Mouse (Mus musculus) heart, embryonic 16.5 days (tissue): ENCODE data around the gene Msi2. TPM values are rescaled to one million over a fixed set of nuclear protein-coding genes. Genes with fewer than 3 reads are reported as not detected.

Source experiments
- ATAC-seq: fragments of 200-750 bp; cut with Nextera tagmentation; replicated peaks from 2 replicates; pipeline ENCODE4 v1.8.0; 2017; ENCODE audit warnings: moderate number of reproducible peaks; ENCODE audit not compliant: insufficient read depth, low FRiP score; ENCODE audit errors: extremely low read depth
- H3K27ac ChIP-seq: fragments of 300-500 bp; sonication (generic); 2 replicates; pipeline ENCODE4 v1.5.1; 2014; ENCODE audit warnings: mild to moderate bottlenecking, low read length, control low read depth, moderate library complexity
- H3K27me3 ChIP-seq: fragments of 300-500 bp; sonication (generic); 2 replicates; pipeline ENCODE4 v1.6.1; 2014; ENCODE audit warnings: low read length, mixed read lengths; ENCODE audit not compliant: control insufficient read depth, insufficient read depth
- H3K36me3 ChIP-seq: fragments of 300-500 bp; sonication (generic); 2 replicates; pipeline ENCODE4 v1.6.1; 2014; ENCODE audit not compliant: control insufficient read depth, insufficient read depth
- H3K4me1 ChIP-seq: fragments of 300-500 bp; sonication (generic); 2 replicates; pipeline ENCODE4 v1.6.1; 2014; ENCODE audit warnings: low read length, mixed read lengths; ENCODE audit not compliant: control insufficient read depth, insufficient read depth
- H3K4me2 ChIP-seq: fragments of 300-500 bp; sonication (generic); 2 replicates; pipeline ENCODE4 v1.6.1; 2014; ENCODE audit warnings: low read depth, mild to moderate bottlenecking, control low read depth, low read length
- H3K4me3 ChIP-seq: fragments of 300-500 bp; sonication (generic); 2 replicates; pipeline ENCODE4 v1.5.1; 2014; ENCODE audit warnings: mild to moderate bottlenecking, control low read depth, low read length
- H3K9ac ChIP-seq: fragments of 300-500 bp; sonication (generic); 2 replicates; pipeline ENCODE4 v1.6.1; 2014; ENCODE audit warnings: low read length, control low read depth
- H3K9me3 ChIP-seq: fragments of 300-500 bp; sonication (generic); replicated peaks from 2 replicates; pipeline ENCODE4 v1.6.1; 2016; ENCODE audit warnings: low read length; ENCODE audit not compliant: control insufficient read depth
- WGBS: fragments of 180-500 bp; shearing (Covaris S2); extraction: QIAGEN DNeasy Blood & Tissue Kit; methylation state at CpG from one replicate; pipeline ENCODE4 v1.1.7; 2014; 5-methylcytosine and 5-hydroxymethylcytosine counted together
- polyA plus RNA-seq: library from polyadenylated mRNA; unstranded; fragments of >200 nt; fragmentation: Nextera tagmentation; extraction: Ambion mirVana; gene quantifications from 2 replicates; pipeline ENCODE4 v1.2.1, GENCODE M21; 2015

Gene Msi2
- polyA plus RNA-seq, 1 experiment from 2014 or later: 20.6 TPM

- H3K27me3 ChIP-seq: no peaks in the 10 kb centered on the region
- WGBS: 94% methylated on average over 6 of the region's 6 CpGs
- ATAC-seq: no peak
- H3K36me3 ChIP-seq: no peaks in the 10 kb centered on the region
- no peak overlapping the region for H3K27ac ChIP-seq
- peaks cover 73% of the 10 kb centered on the region for H3K4me1 ChIP-seq
- H3K4me3 ChIP-seq: no peak overlapping the region
- no peaks in the 10 kb centered on the region for H3K9me3 ChIP-seq
- H3K4me2 ChIP-seq: no peak overlapping the region
- H3K9ac ChIP-seq: no peak overlapping the region
Measured at GRCm38 (mm10) chr11:88610809-88611208, 107.5 kb downstream of the Msi2 start.

GRCm38 (mm10) chr11:88610112-88610511 is 108.2 kb downstream of the Msi2 start:
- Histone ChIP-seq H3K9me3 (no peaks in the 10 kb centered on the region), H3K4me3 (no peak overlapping the region), H3K4me1 (peaks cover 75% of the 10 kb centered on the region), H3K27ac (no peak overlapping the region), H3K9ac (no peak overlapping the region), H3K36me3 (no peaks in the 10 kb centered on the region), H3K4me2 (no peak overlapping the region), H3K27me3 (no peaks in the 10 kb centered on the region)
- ATAC-seq: no peak
- 94% methylated on average over 1 of the region's 1 CpGs for WGBS

- 51% methylated on average over 4 of the region's 4 CpGs for WGBS
- Histone ChIP-seq H3K9ac (no peak overlapping the region), H3K4me1 (peaks cover 63% of the 10 kb centered on the region), H3K36me3 (no peaks in the 10 kb centered on the region; the same call in 1 of the 2 replicates), H3K9me3 (no peaks in the 10 kb centered on the region), H3K27me3 (no peaks in the 10 kb centered on the region), H3K27ac (peak overlapping the region; percentile 57), H3K4me3 (no peak overlapping the region), H3K4me2 (no peak overlapping the region)
- ATAC-seq: no peak
Measured at GRCm38 (mm10) chr11:88608584-88608983, 109.7 kb downstream of the Msi2 start.

GRCm38 (mm10) chr11:88607725-88608383 is 110.5 kb downstream of the Msi2 start:
- ATAC-seq: no peak
- Histone ChIP-seq H3K9me3 (no peaks in the 10 kb centered on the region), H3K27ac (peak overlapping the region; percentile 59), H3K36me3 (peaks cover 1% of the 10 kb centered on the region; the same call in 1 of the 2 replicates), H3K9ac (0 out of 2 replicates have a peak overlapping the region, but pooled peaks have one; percentile 34), H3K27me3 (no peaks in the 10 kb centered on the region), H3K4me1 (peaks cover 60% of the 10 kb centered on the region), H3K4me3 (no peak overlapping the region), H3K4me2 (peak overlapping the region; percentile 28; the same call in 1 of the 2 replicates)
- WGBS: 54% methylated on average over 12 of the region's 12 CpGs

- 69% methylated on average over 6 of the region's 6 CpGs for WGBS
- Histone ChIP-seq H3K36me3 (peaks cover 7% of the 10 kb centered on the region), H3K9ac (no peak overlapping the region), H3K4me3 (no peak overlapping the region), H3K9me3 (no peaks in the 10 kb centered on the region), H3K27ac (peak overlapping the region; percentile 33; the same call in 1 of the 2 replicates), H3K27me3 (no peaks in the 10 kb centered on the region), H3K4me1 (peaks cover 63% of the 10 kb centered on the region), H3K4me2 (no peak overlapping the region)
- ATAC-seq: no peak
Measured at GRCm38 (mm10) chr11:88605771-88606170, 112.5 kb downstream of the Msi2 start.

- H3K4me1 ChIP-seq: peaks cover 67% of the 10 kb centered on the region
- no peak overlapping the region for H3K4me3 ChIP-seq
- H3K4me2 ChIP-seq: no peak overlapping the region
- H3K27ac ChIP-seq: peak overlapping the region; percentile 33; the same call in 1 of the 2 replicates
- WGBS: 28% methylated on average over 12 of the region's 12 CpGs
- no peak; the same call in 1 of the 2 replicates for ATAC-seq
- H3K9me3 ChIP-seq: no peaks in the 10 kb centered on the region
- H3K27me3 ChIP-seq: no peaks in the 10 kb centered on the region
- H3K36me3 ChIP-seq: peaks cover 7% of the 10 kb centered on the region
- H3K9ac ChIP-seq: no peak overlapping the region
Measured at GRCm38 (mm10) chr11:88605098-88605525, 113.2 kb downstream of the Msi2 start.

- H3K4me3 ChIP-seq: no peak overlapping the region
- peaks cover 7% of the 10 kb centered on the region for H3K36me3 ChIP-seq
- H3K4me2 ChIP-seq: no peak overlapping the region
- H3K27ac ChIP-seq: no peak overlapping the region
- no peak overlapping the region for H3K9ac ChIP-seq
- H3K27me3 ChIP-seq: no peaks in the 10 kb centered on the region
- WGBS: 58% methylated on average over 2 of the region's 2 CpGs
- no peaks in the 10 kb centered on the region for H3K9me3 ChIP-seq
- H3K4me1 ChIP-seq: peaks cover 71% of the 10 kb centered on the region
- no peak for ATAC-seq
Measured at GRCm38 (mm10) chr11:88604635-88605034, 113.7 kb downstream of the Msi2 start.

GRCm38 (mm10) chr11:88603366-88603765 is 114.9 kb downstream of the Msi2 start:
- WGBS: 73% methylated on average over 11 of the region's 11 CpGs
- ATAC-seq: no peak
- peaks cover 71% of the 10 kb centered on the region for H3K4me1 ChIP-seq
- no peaks in the 10 kb centered on the region for H3K9me3 ChIP-seq
- H3K9ac ChIP-seq: no peak overlapping the region
- H3K27ac ChIP-seq: no peak overlapping the region
- H3K4me2 ChIP-seq: no peak overlapping the region
- no peaks in the 10 kb centered on the region for H3K27me3 ChIP-seq
- H3K4me3 ChIP-seq: no peak overlapping the region
- H3K36me3 ChIP-seq: peaks cover 7% of the 10 kb centered on the region

GRCm38 (mm10) chr11:88602471-88603120 is 115.7 kb downstream of the Msi2 start:
- H3K4me1 ChIP-seq: peaks cover 67% of the 10 kb centered on the region
- WGBS: 69% methylated on average over 7 of the region's 7 CpGs

More at GRCm38 (mm10) chr11:88602471-88603120, 115.7 kb downstream of the Msi2 start:
- Histone ChIP-seq H3K4me2 (no peak overlapping the region), H3K36me3 (peaks cover 7% of the 10 kb centered on the region), H3K27me3 (no peaks in the 10 kb centered on the region), H3K27ac (no peak overlapping the region), H3K9me3 (no peaks in the 10 kb centered on the region), H3K9ac (no peak overlapping the region), H3K4me3 (no peak overlapping the region)
- ATAC-seq: no peak
